Mouse (Mus musculus): Measurements from ENCODE around the gene E2f1.

- TF ChIP-seq CTCF (IDR thresholded peaks at IDR 0.05; ENCODE audit: low read depth, low read length): no peak
- TF ChIP-seq POLR2A (IDR thresholded peaks at IDR 0.05; ENCODE audit: borderline replicate concordance, low read depth, low read length): no peak
These were observed 23.0 kb downstream of the E2f1 start, which contains the start of gene 1700003F12Rik for GRCm38 (mm10) chr2:154546711-154547110.

All from bone marrow macrophage, adult 2 months (primary cell).